ENCODE assay signal across 30 mouse cellular contexts in the genomic region with DNA sequence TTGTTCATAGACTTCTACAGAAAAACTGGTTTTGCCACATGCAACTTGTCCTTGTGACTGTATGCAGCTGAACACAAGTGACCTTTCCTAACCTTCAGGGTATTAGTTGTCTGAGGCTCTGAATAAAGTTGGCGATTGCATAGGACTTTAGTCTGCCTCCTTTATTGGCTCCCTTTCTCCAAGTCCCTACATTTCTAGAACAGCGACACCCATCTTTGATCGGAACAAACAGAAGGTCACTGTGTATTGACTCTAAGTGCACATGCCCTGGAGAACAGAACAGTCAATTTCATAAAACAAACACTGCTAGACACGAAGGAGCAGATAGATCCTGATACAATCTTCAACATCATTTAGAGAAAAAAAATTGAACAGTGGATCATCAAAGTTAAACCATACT.
"Had no signal": no experiment of that assay in that cellular context is flagged by ENCODE, and none has a peak within 500 bp of the region (broad histone marks: within the 10 kb centered on the region; RNA-seq: fewer than 3 reads in every experiment).

No protein-coding gene starts in this region.

- H3K4me2 ChIP-seq: limb, embryonic 12.5 days; limb, embryonic 13.5 days; limb, embryonic 15.5 days; liver, embryonic 12.5 days; liver, embryonic 13.5 days; liver, embryonic 15.5 days; lung, embryonic 14.5 days; lung, embryonic 15.5 days; midbrain, embryonic 12.5 days; midbrain, embryonic 13.5 days; neural tube, embryonic 12.5 days had no signal

- H3K9me3 ChIP-seq: limb, embryonic 10.5 days; limb, embryonic 12.5 days; liver, embryonic 12.5 days; liver, embryonic 15.5 days; lung, embryonic 15.5 days; midbrain, embryonic 13.5 days; neural tube, embryonic 12.5 days had no signal

- H3K9ac ChIP-seq: limb, embryonic 12.5 days; limb, embryonic 13.5 days; limb, embryonic 15.5 days; liver, embryonic 12.5 days; liver, embryonic 13.5 days; liver, embryonic 14.5 days; liver, embryonic 15.5 days; liver, postnatal 0 days; lung, embryonic 14.5 days; lung, embryonic 15.5 days; midbrain, embryonic 12.5 days; midbrain, embryonic 13.5 days; neural tube, embryonic 12.5 days had no signal

- DNase-seq: left cerebral cortex, postnatal 4 days; liver; liver, embryonic 13.5 days; liver, postnatal 0 days; lung, adult 18-20 months; lung, adult 2 months; lung, embryonic 14.5 days; lung, postnatal 10 days; lung, postnatal 14 days; lung, postnatal 36 days; lung, postnatal 4 days; midbrain, embryonic 14.5 days had no signal

- H3K27ac ChIP-seq: left cerebral cortex, adult 2 months; limb, embryonic 10.5 days; limb, embryonic 12.5 days; limb, embryonic 13.5 days; limb, embryonic 15.5 days; liver, embryonic 12.5 days; liver, embryonic 13.5 days; liver, embryonic 14.5 days; liver, embryonic 15.5 days; lung, embryonic 15.5 days; macrophage; midbrain, embryonic 10.5 days; midbrain, embryonic 12.5 days; midbrain, embryonic 13.5 days; neural tube, embryonic 12.5 days had no signal

- H3K4me1 ChIP-seq: limb, embryonic 10.5 days; limb, embryonic 12.5 days; limb, embryonic 13.5 days; limb, embryonic 15.5 days; liver, embryonic 12.5 days; liver, embryonic 13.5 days; liver, embryonic 15.5 days; lung, embryonic 15.5 days; midbrain, embryonic 12.5 days; midbrain, embryonic 13.5 days; neural tube, embryonic 12.5 days had no signal

- H3K4me3 ChIP-seq: left cerebral cortex, adult 2 months; limb, embryonic 10.5 days; limb, embryonic 12.5 days; limb, embryonic 13.5 days; limb, embryonic 15.5 days; liver, embryonic 12.5 days; liver, embryonic 13.5 days; liver, embryonic 15.5 days; lung, embryonic 15.5 days; megakaryocyte, embryonic 14.5 days; midbrain, embryonic 10.5 days; midbrain, embryonic 12.5 days; midbrain, embryonic 13.5 days; myocyte; neural tube, embryonic 12.5 days had no signal

- ATAC-seq: liver, embryonic 12.5 days; liver, postnatal 0 days; lung, postnatal 0 days; midbrain, embryonic 13.5 days; midbrain, embryonic 16.5 days had no signal

- H3K36me3 ChIP-seq: limb, embryonic 10.5 days; limb, embryonic 12.5 days; limb, embryonic 13.5 days; limb, embryonic 15.5 days; liver, embryonic 12.5 days; liver, embryonic 13.5 days; liver, embryonic 15.5 days; lung, embryonic 15.5 days; midbrain, embryonic 10.5 days; midbrain, embryonic 12.5 days; midbrain, embryonic 13.5 days; neural tube, embryonic 12.5 days had no signal

- H3K27me3 ChIP-seq: limb, embryonic 12.5 days; limb, embryonic 13.5 days; limb, embryonic 15.5 days; liver, embryonic 12.5 days; liver, embryonic 13.5 days; liver, embryonic 15.5 days; lung, embryonic 15.5 days; megakaryocyte, embryonic 14.5 days; midbrain, embryonic 12.5 days; midbrain, embryonic 13.5 days; neural tube, embryonic 12.5 days had no signal
